Comparison of ENCODE assay signal across 17 mouse cellular contexts in genomic region chr3:8366907-8367658, GRCm38 (mm10).
A peak's percentile ranks its signal among the peaks of the same experiment; 100 is the strongest.
DNase-seq lines count a peak whose midpoint lies in the region; ATAC-seq and TF ChIP-seq lines count a peak whose summit lies in the region.
"Had no signal": no experiment of that assay in that cellular context is flagged by ENCODE, and none has a peak within 500 bp of the region (broad histone marks: within the 10 kb centered on the region; RNA-seq: fewer than 3 reads in every experiment).

No protein-coding gene starts in this region.

- no peaks in the 10 kb centered on the region for H3K9me3 ChIP-seq in forebrain, postnatal 0 days (ENCODE audit: low read length)
- H3K9me3 ChIP-seq in midbrain, postnatal 0 days (ENCODE audit: low read length) = no peaks in the 10 kb centered on the region
- H3K9me3 ChIP-seq: embryonic facial prominence, embryonic 12.5 days; heart, embryonic 10.5 days; limb, embryonic 15.5 days had no signal

- peak overlapping the region; percentile 51 for H3K27ac ChIP-seq in forebrain, postnatal 0 days (ENCODE audit: low read depth, low read length)
- H3K27ac ChIP-seq in midbrain, postnatal 0 days (ENCODE audit: low read depth, low read length) = peak overlapping the region; percentile 43
- H3K27ac ChIP-seq: embryonic facial prominence, embryonic 12.5 days; heart, embryonic 10.5 days; layer of hippocampus, adult 2 months; limb, embryonic 15.5 days; stomach, postnatal 0 days had no signal

- no peaks in the 10 kb centered on the region for H3K27me3 ChIP-seq in forebrain, postnatal 0 days (ENCODE audit: insufficient read depth, low read length)
- no peaks in the 10 kb centered on the region for H3K27me3 ChIP-seq in midbrain, postnatal 0 days (ENCODE audit: insufficient read depth, low read length)
- H3K27me3 ChIP-seq: embryonic facial prominence, embryonic 12.5 days; limb, embryonic 15.5 days had no signal

- no peak overlapping the region for H3K4me3 ChIP-seq in forebrain, postnatal 0 days (ENCODE audit: low read depth, low read length)
- H3K4me3 ChIP-seq in midbrain, postnatal 0 days (ENCODE audit: low read depth, low read length) = no peak overlapping the region
- H3K4me3 ChIP-seq: embryonic facial prominence, embryonic 12.5 days; heart, embryonic 10.5 days; layer of hippocampus, adult 2 months; limb, embryonic 15.5 days had no signal

- no peaks in the 10 kb centered on the region for H3K4me1 ChIP-seq in forebrain, postnatal 0 days (ENCODE audit: insufficient read depth)
- no peaks in the 10 kb centered on the region for H3K4me1 ChIP-seq in midbrain, postnatal 0 days (ENCODE audit: insufficient read depth, low read length)
- H3K4me1 ChIP-seq: embryonic facial prominence, embryonic 12.5 days; heart, embryonic 10.5 days; limb, embryonic 15.5 days had no signal

- no peak overlapping the region for H3K9ac ChIP-seq in forebrain, postnatal 0 days
- H3K9ac ChIP-seq in midbrain, postnatal 0 days (replicated peaks; ENCODE audit: low read length, poor library complexity, severe bottlenecking) = no peak overlapping the region
- H3K9ac ChIP-seq: embryonic facial prominence, embryonic 12.5 days; limb, embryonic 15.5 days; lung, embryonic 14.5 days had no signal

- DNase-seq in kidney, adult 8-10 months = peak; percentile 7 to 34
- no peak for DNase-seq in kidney, postnatal 25 days
- DNase-seq in brain, embryonic 18.5 days (ENCODE audit: low read depth, low spot score) = peak; percentile 30
- DNase-seq in forebrain, postnatal 0 days = peak; percentile 60
- DNase-seq in midbrain, postnatal 0 days (ENCODE audit: low spot score) = peak; percentile 28
- no peak for DNase-seq in heart, postnatal 36 days
- DNase-seq in spleen, postnatal 14 days (ENCODE audit: low spot score in 2 of 2) = no peak
- DNase-seq: adrenal gland, postnatal 14 days; gastrocnemius, postnatal 14 days; lung, embryonic 14.5 days; retina, postnatal 1 day; spleen, adult 18-20 months had no signal

- no peaks in the 10 kb centered on the region for H3K36me3 ChIP-seq in forebrain, postnatal 0 days (ENCODE audit: insufficient read depth)
- no peaks in the 10 kb centered on the region for H3K36me3 ChIP-seq in midbrain, postnatal 0 days (ENCODE audit: insufficient read depth, low read length)
- H3K36me3 ChIP-seq: embryonic facial prominence, embryonic 12.5 days; heart, embryonic 10.5 days; limb, embryonic 15.5 days had no signal

- H3K4me2 ChIP-seq in forebrain, postnatal 0 days (ENCODE audit: low read depth) = no peak overlapping the region
- no peak overlapping the region for H3K4me2 ChIP-seq in midbrain, postnatal 0 days (ENCODE audit: low read depth, low read length, poor library complexity, severe bottlenecking)
- H3K4me2 ChIP-seq: embryonic facial prominence, embryonic 12.5 days; limb, embryonic 15.5 days; lung, embryonic 14.5 days had no signal

- intact Hi-C loops in heart, postnatal 36 days (cut with DNase I) = no loop called here

- no peak for TF ChIP-seq CTCF in forebrain, postnatal 0 days (IDR thresholded peaks at IDR 0.05; ENCODE audit: low read depth)
- no peak for TF ChIP-seq CTCF in midbrain, postnatal 0 days (IDR thresholded peaks at IDR 0.05)

- 18% methylated on average over 3 of the region's 3 CpGs for WGBS in forebrain, postnatal 0 days
- 37% methylated on average over 3 of the region's 3 CpGs for WGBS in midbrain, postnatal 0 days

- ATAC-seq in forebrain, postnatal 0 days = peak; percentile 93
- peak; percentile 75; the same call in 1 of the 2 replicates for ATAC-seq in midbrain, postnatal 0 days (ENCODE audit: low FRiP score)

Comparison
In these comparisons a context has a peak if more than half of its experiments do, and no peak if none do; other contexts are left out.
1. DNase-seq: peak in kidney, adult 8-10 months (2 of 2), brain, embryonic 18.5 days (single experiment), forebrain, postnatal 0 days (single experiment) and midbrain, postnatal 0 days (single experiment); none in kidney, postnatal 25 days (0 of 2), heart, postnatal 36 days (0 of 2) and spleen, postnatal 14 days (0 of 2).